Comparison of ENCODE assay signal across 16 mouse cellular contexts in the genomic region with DNA sequence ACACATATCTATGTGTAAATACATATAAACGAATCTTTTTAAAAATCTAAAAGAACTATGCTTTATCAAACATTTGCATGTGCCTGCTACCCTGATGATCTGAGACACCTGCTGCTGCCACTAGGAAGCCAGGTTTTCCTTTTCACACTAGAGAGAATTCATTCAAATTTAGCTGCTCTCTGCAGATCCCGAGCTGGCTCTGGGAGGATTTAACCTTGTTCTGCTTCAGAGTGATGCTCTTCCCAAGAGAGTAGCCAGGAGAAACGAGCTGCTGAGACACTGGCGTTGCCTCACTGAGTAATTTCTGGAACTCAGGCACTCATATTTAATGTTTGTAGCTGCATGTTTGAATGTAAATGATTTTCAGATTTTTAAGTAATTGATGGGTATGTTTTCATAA.
DNase-seq lines count a peak whose midpoint lies in the region; ATAC-seq lines count a peak whose summit lies in the region.
"Had no signal": no experiment of that assay in that cellular context is flagged by ENCODE, and none has a peak within 500 bp of the region (broad histone marks: within the 10 kb centered on the region; RNA-seq: fewer than 3 reads in every experiment).

No protein-coding gene starts in this region.

- peak; percentile 65; the same call in 1 of the 2 replicates for ATAC-seq in frontal cortex, adult (ENCODE audit: low TSS enrichment)
- ATAC-seq: forebrain, embryonic 13.5 days; forebrain, embryonic 15.5 days; forebrain, postnatal 0 days had no signal

- no peak for DNase-seq in frontal cortex, postnatal 25 days (ENCODE audit: low spot score in 2 of 2)
- peak; percentile 24 for DNase-seq in A20 (ENCODE audit: low read depth, low spot score)
- peak; percentile 19 for DNase-seq in MN1 (ENCODE audit: low spot score)
- DNase-seq in spleen, postnatal 4 days (ENCODE audit: low spot score in 2 of 2), result no peak
- DNase-seq in testis, postnatal 14 days (ENCODE audit: low spot score), result no peak
- DNase-seq: adrenal gland, adult 2 months; adrenal gland, postnatal 10 days; adrenal gland, postnatal 25 days; cerebellum, adult 11-12 months; cerebellum, adult 9-10 months; cerebellum, postnatal 10 days; cerebellum, postnatal 25 days; forebrain, postnatal 0 days had no signal

Comparison
In these comparisons a context has a peak if more than half of its experiments do, and no peak if none do; other contexts are left out.
1. DNase-seq: peak in A20 (single experiment) and MN1 (single experiment); none in frontal cortex, postnatal 25 days (0 of 2), spleen, postnatal 4 days (0 of 2) and testis, postnatal 14 days (single experiment).